Mouse (Mus musculus): ENCODE results near the gene Apoc2. TPM values are rescaled to one million over a fixed set of nuclear protein-coding genes. Genes with fewer than 3 reads are reported as not detected.

Apoc2 gene
- polyA plus RNA-seq, 1 experiment from 2014 or later: 0.78 TPM

GRCm38 (mm10) chr7:19633855-19634254 lies 43.9 kb downstream of the Apoc2 start:
- H3K9me3 ChIP-seq (ENCODE audit: control insufficient read depth, low read length): no peaks in the 10 kb centered on the region
- no peak overlapping the region for H3K4me2 ChIP-seq (ENCODE audit: low read depth, low read length)
- H3K27ac ChIP-seq (replicated peaks; ENCODE audit: low read depth, low read length): no peak overlapping the region
- DNase-seq (ENCODE audit: low spot score): no peak
- peaks cover 4% of the 10 kb centered on the region; the same call in 1 of the 2 replicates for H3K4me1 ChIP-seq (ENCODE audit: control insufficient read depth, insufficient read depth, low read length)
- H3K36me3 ChIP-seq (ENCODE audit: control insufficient read depth, insufficient read depth, low read length): peaks cover 71% of the 10 kb centered on the region
- H3K27me3 ChIP-seq (replicated peaks; ENCODE audit: control insufficient read depth, insufficient read depth, low read length): no peaks in the 10 kb centered on the region
- 95% methylated on average over 15 of the region's 15 CpGs for WGBS
- no peak for ATAC-seq (ENCODE audit: low read depth)
- no peak overlapping the region for H3K4me3 ChIP-seq (ENCODE audit: low read depth, low read length)
- no peak overlapping the region for H3K9ac ChIP-seq (ENCODE audit: low read depth, low read length)

GRCm38 (mm10) chr7:19633197-19633596 lies 44.5 kb downstream of the Apoc2 start:
- DNase-seq (ENCODE audit: low spot score) (no peak), ATAC-seq (ENCODE audit: low read depth) (no peak)
- H3K27me3 ChIP-seq (replicated peaks; ENCODE audit: control insufficient read depth, insufficient read depth, low read length): no peaks in the 10 kb centered on the region
- H3K27ac ChIP-seq (replicated peaks; ENCODE audit: low read depth, low read length): no peak overlapping the region
- H3K9me3 ChIP-seq (ENCODE audit: control insufficient read depth, low read length): no peaks in the 10 kb centered on the region
- WGBS: 83% methylated on average over 12 of the region's 17 CpGs
- no peak overlapping the region for H3K4me2 ChIP-seq (ENCODE audit: low read depth, low read length)
- H3K4me3 ChIP-seq (ENCODE audit: low read depth, low read length): no peak overlapping the region
- H3K36me3 ChIP-seq (ENCODE audit: control insufficient read depth, insufficient read depth, low read length): peaks cover 64% of the 10 kb centered on the region
- peaks cover 4% of the 10 kb centered on the region; the same call in 1 of the 2 replicates for H3K4me1 ChIP-seq (ENCODE audit: control insufficient read depth, insufficient read depth, low read length)
- no peak overlapping the region for H3K9ac ChIP-seq (ENCODE audit: low read depth, low read length)

- Histone ChIP-seq H3K36me3 (ENCODE audit: control insufficient read depth, insufficient read depth, low read length) (peaks cover 59% of the 10 kb centered on the region), H3K9me3 (ENCODE audit: control insufficient read depth, low read length) (no peaks in the 10 kb centered on the region), H3K9ac (ENCODE audit: low read depth, low read length) (no peak overlapping the region), H3K4me3 (ENCODE audit: low read depth, low read length) (no peak overlapping the region), H3K4me2 (ENCODE audit: low read depth, low read length) (no peak overlapping the region), H3K27ac (replicated peaks; ENCODE audit: low read depth, low read length) (no peak overlapping the region), H3K4me1 (ENCODE audit: control insufficient read depth, insufficient read depth, low read length) (peaks cover 4% of the 10 kb centered on the region; the same call in 1 of the 2 replicates), H3K27me3 (replicated peaks; ENCODE audit: control insufficient read depth, insufficient read depth, low read length) (no peaks in the 10 kb centered on the region)
- ATAC-seq (ENCODE audit: low read depth) (no peak), DNase-seq (ENCODE audit: low spot score) (no peak)
Observed at GRCm38 (mm10) chr7:19632720-19633119, 45.0 kb downstream of the Apoc2 start.

- ATAC-seq (ENCODE audit: low read depth) (no peak), DNase-seq (ENCODE audit: low spot score) (no peak)
- Histone ChIP-seq H3K9me3 (ENCODE audit: control insufficient read depth, low read length) (no peaks in the 10 kb centered on the region), H3K36me3 (ENCODE audit: control insufficient read depth, insufficient read depth, low read length) (peaks cover 55% of the 10 kb centered on the region), H3K27ac (replicated peaks; ENCODE audit: low read depth, low read length) (no peak overlapping the region), H3K4me2 (ENCODE audit: low read depth, low read length) (no peak overlapping the region), H3K4me1 (ENCODE audit: control insufficient read depth, insufficient read depth, low read length) (peaks cover 4% of the 10 kb centered on the region; the same call in 1 of the 2 replicates), H3K9ac (ENCODE audit: low read depth, low read length) (no peak overlapping the region), H3K27me3 (replicated peaks; ENCODE audit: control insufficient read depth, insufficient read depth, low read length) (no peaks in the 10 kb centered on the region), H3K4me3 (ENCODE audit: low read depth, low read length) (no peak overlapping the region)
Observed at GRCm38 (mm10) chr7:19632275-19632674, 45.5 kb downstream of the Apoc2 start.

GRCm38 (mm10) chr7:19629361-19629734 lies 48.4 kb downstream of the Apoc2 start, which contains the start of gene Relb:
TSS of gene Relb (minus strand) at chr7:19629438.
- 1% methylated on average over 16 of the region's 41 CpGs for WGBS
- H3K9me3 ChIP-seq (ENCODE audit: control insufficient read depth, low read length): no peaks in the 10 kb centered on the region
- H3K4me3 ChIP-seq (ENCODE audit: low read depth, low read length): peak within 1 kb of the TSS; percentile 81
- H3K27me3 ChIP-seq (replicated peaks; ENCODE audit: control insufficient read depth, insufficient read depth, low read length): no peaks in the 10 kb centered on the region
- H3K27ac ChIP-seq (replicated peaks; ENCODE audit: low read depth, low read length): peak within 1 kb of the TSS; percentile 80
- peaks cover 26% of the 10 kb centered on the region for H3K36me3 ChIP-seq (ENCODE audit: control insufficient read depth, insufficient read depth, low read length)
- peaks cover 4% of the 10 kb centered on the region; the same call in 1 of the 2 replicates for H3K4me1 ChIP-seq (ENCODE audit: control insufficient read depth, insufficient read depth, low read length)
- DNase-seq (ENCODE audit: low spot score): peak; percentile 94
- peak within 1 kb of the TSS; percentile 71 for H3K9ac ChIP-seq (ENCODE audit: low read depth, low read length)
- H3K4me2 ChIP-seq (ENCODE audit: low read depth, low read length): peak within 1 kb of the TSS; percentile 91
- peak; percentile 66 for ATAC-seq (ENCODE audit: low read depth)

- H3K4me2 ChIP-seq (ENCODE audit: low read depth, low read length): peak overlapping the region; percentile 91
- no peaks in the 10 kb centered on the region for H3K27me3 ChIP-seq (replicated peaks; ENCODE audit: control insufficient read depth, insufficient read depth, low read length)
- H3K36me3 ChIP-seq (ENCODE audit: control insufficient read depth, insufficient read depth, low read length): peaks cover 20% of the 10 kb centered on the region
- H3K9me3 ChIP-seq (ENCODE audit: control insufficient read depth, low read length): no peaks in the 10 kb centered on the region
- H3K9ac ChIP-seq (ENCODE audit: low read depth, low read length): peak overlapping the region; percentile 71
- peak overlapping the region; percentile 81 for H3K4me3 ChIP-seq (ENCODE audit: low read depth, low read length)
- H3K4me1 ChIP-seq (ENCODE audit: control insufficient read depth, insufficient read depth, low read length): peaks cover 4% of the 10 kb centered on the region; the same call in 1 of the 2 replicates
- peak; percentile 91 for ATAC-seq (ENCODE audit: low read depth)
- 3% methylated on average over 47 of the region's 57 CpGs for WGBS
- peak; percentile 98 for DNase-seq (ENCODE audit: low spot score)
- H3K27ac ChIP-seq (replicated peaks; ENCODE audit: low read depth, low read length): peak overlapping the region; percentile 80
Observed at GRCm38 (mm10) chr7:19628536-19629360, 49.0 kb downstream of the Apoc2 start.

- WGBS: 15% methylated on average over 17 of the region's 17 CpGs
- no peak for DNase-seq (ENCODE audit: low spot score)
- H3K4me1 ChIP-seq (ENCODE audit: control insufficient read depth, insufficient read depth, low read length): peaks cover 4% of the 10 kb centered on the region; the same call in 1 of the 2 replicates
Observed at GRCm38 (mm10) chr7:19628192-19628535, 49.6 kb downstream of the Apoc2 start.

GRCm38 (mm10) chr7:19627721-19628120 lies 50.0 kb downstream of the Apoc2 start:
- Histone ChIP-seq H3K4me1 (ENCODE audit: control insufficient read depth, insufficient read depth, low read length) (peaks cover 4% of the 10 kb centered on the region; the same call in 1 of the 2 replicates), H3K9ac (ENCODE audit: low read depth, low read length) (0 out of 2 replicates have a peak overlapping the region, but pooled peaks have one; percentile 30), H3K4me2 (ENCODE audit: low read depth, low read length) (peak overlapping the region; percentile 91), H3K27me3 (replicated peaks; ENCODE audit: control insufficient read depth, insufficient read depth, low read length) (no peaks in the 10 kb centered on the region), H3K4me3 (ENCODE audit: low read depth, low read length) (peak overlapping the region; percentile 81), H3K27ac (replicated peaks; ENCODE audit: low read depth, low read length) (peak overlapping the region; percentile 80), H3K9me3 (ENCODE audit: control insufficient read depth, low read length) (no peaks in the 10 kb centered on the region), H3K36me3 (ENCODE audit: control insufficient read depth, insufficient read depth, low read length) (peaks cover 9% of the 10 kb centered on the region)
- 56% methylated on average over 3 of the region's 3 CpGs for WGBS
- DNase-seq (ENCODE audit: low spot score) (no peak), ATAC-seq (ENCODE audit: low read depth) (no peak)

More at GRCm38 (mm10) chr7:19628192-19628535, 49.6 kb downstream of the Apoc2 start:
- H3K36me3 ChIP-seq (ENCODE audit: control insufficient read depth, insufficient read depth, low read length): peaks cover 14% of the 10 kb centered on the region
- peak overlapping the region; percentile 81 for H3K4me3 ChIP-seq (ENCODE audit: low read depth, low read length)
- no peaks in the 10 kb centered on the region for H3K9me3 ChIP-seq (ENCODE audit: control insufficient read depth, low read length)
- H3K27me3 ChIP-seq (replicated peaks; ENCODE audit: control insufficient read depth, insufficient read depth, low read length): no peaks in the 10 kb centered on the region
- no peak for ATAC-seq (ENCODE audit: low read depth)
- peak overlapping the region; percentile 80 for H3K27ac ChIP-seq (replicated peaks; ENCODE audit: low read depth, low read length)
- peak overlapping the region; percentile 91 for H3K4me2 ChIP-seq (ENCODE audit: low read depth, low read length)
- H3K9ac ChIP-seq (ENCODE audit: low read depth, low read length): 0 out of 2 replicates have a peak overlapping the region, but pooled peaks have one; percentile 30

Data from embryonic facial prominence, embryonic 14.5 days (tissue).